Mouse (Mus musculus): ENCODE measurements around the gene Cfap45. TPM values are rescaled to one million over a fixed set of nuclear protein-coding genes. Genes with fewer than 3 reads are reported as not detected.
A peak's percentile ranks its signal among the peaks of the same experiment; 100 is the strongest.

Cfap45 gene
- polyA plus RNA-seq, 1 experiment from 2014 or later: 2.6 TPM

DNA sequence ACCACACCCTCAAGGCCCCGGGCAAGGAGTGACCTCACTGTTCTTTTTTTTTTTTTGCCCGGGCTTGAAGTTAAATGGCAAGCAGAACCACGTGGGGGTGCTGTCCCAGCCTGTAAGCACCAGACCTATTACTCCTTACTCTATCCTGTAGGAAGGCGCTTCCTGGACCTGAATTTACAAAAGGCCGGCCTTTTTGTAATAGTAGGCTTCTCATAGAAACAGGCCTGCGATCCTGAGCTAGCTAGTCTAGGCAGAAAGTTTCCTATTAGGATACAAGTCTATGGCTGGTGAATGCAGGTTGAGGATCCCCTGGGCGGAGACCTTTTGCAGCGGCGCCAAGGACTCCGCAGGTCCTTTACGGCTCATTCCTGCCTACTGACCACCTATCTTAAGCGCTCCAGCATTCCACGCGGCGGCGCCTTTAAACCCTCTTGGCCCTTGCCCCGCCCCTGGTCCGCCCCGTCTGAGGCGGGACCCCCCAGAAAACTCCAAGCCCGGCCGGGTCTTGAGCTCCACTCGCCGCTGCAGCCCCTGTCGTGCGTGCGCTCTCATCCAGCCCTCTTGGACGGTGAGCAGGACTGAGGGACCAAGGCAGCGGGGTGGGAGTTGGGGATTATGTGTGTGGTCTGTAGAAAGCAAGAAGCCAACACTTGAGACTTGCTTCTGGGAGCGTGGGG is 20.7 kb upstream of the Cfap45 start, which contains the start of gene Tagln2:
TSS of gene Tagln2 (plus strand) at position 283 of the 677 bp plus-strand sequence.
- 1% methylated on average over 30 of the region's 30 CpGs for WGBS
- Histone ChIP-seq H3K4me1 (peaks cover 53% of the 10 kb centered on the region), H3K27ac (no peak within 1 kb of the TSS)

DNA sequence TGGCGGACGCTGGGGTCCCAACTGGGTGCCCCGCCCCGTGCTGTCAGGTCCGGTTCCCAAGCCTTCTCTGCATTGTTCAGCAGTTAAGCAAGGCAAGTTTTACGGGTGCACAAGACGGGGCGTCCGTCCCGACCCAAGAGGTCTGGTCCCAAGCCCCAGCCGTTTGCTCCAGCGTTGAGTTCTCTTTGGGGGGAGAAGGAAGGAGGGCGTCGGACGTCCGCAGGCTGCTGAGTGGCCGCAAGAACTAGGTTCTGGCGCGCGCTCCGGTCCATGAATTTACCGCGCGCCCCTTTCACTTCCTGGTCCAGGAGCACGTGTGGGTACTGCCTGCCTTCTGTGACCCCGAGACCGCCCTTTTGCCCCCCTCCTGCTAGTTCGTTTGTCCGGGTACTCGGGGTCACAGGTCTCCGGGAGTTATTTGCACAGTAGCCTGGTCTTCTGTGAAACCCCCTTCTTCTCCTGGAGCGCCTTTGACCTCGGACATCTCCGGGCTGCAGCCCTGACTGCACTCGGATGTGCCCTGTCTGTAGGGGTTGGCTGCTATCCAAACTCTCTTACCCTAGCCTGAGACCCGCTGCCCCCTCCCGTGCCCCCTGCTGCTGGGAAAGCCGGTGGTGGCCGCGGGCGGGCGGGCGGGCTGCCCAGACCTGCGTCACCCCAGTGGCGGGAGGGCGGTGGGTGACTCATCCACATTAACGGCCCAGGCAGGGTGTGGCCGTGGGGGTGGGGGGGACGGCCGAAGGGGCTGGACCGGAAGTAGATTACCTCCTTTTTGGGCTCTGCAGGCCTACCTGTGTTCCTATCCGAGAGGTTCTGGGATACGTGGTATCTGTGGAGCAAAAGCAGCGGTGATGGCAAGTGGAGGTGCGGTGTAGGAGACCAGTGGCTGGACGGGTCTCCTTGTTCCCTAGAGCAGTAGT is 19.9 kb upstream of the Cfap45 start:
- no peak; the same call in 1 of the 2 replicates for ATAC-seq (ENCODE audit: low FRiP score)
- Histone ChIP-seq H3K4me1 (peaks cover 53% of the 10 kb centered on the region), H3K27ac (no peak overlapping the region), H3K36me3 (replicated peaks) (peaks cover 35% of the 10 kb centered on the region), H3K9me3 (no peaks in the 10 kb centered on the region), H3K9ac (peak overlapping the region; percentile 42), H3K4me3 (replicated peaks) (peak overlapping the region; percentile 41), H3K27me3 (peaks cover 63% of the 10 kb centered on the region), H3K4me2 (peak overlapping the region; percentile 57)
- WGBS: 2% methylated on average over 56 of the region's 56 CpGs

More for the DNA sequence above, 20.7 kb upstream of the Cfap45 start, which contains the start of gene Tagln2:
- H3K9me3 ChIP-seq: no peaks in the 10 kb centered on the region
- H3K4me2 ChIP-seq: peak within 1 kb of the TSS; percentile 57
- peak within 1 kb of the TSS; percentile 41 for H3K4me3 ChIP-seq (replicated peaks)
- H3K27me3 ChIP-seq: peaks cover 63% of the 10 kb centered on the region
- H3K9ac ChIP-seq: peak within 1 kb of the TSS; percentile 42
- H3K36me3 ChIP-seq (replicated peaks): peaks cover 43% of the 10 kb centered on the region
- peak; percentile 50 for ATAC-seq (ENCODE audit: low FRiP score)

DNA sequence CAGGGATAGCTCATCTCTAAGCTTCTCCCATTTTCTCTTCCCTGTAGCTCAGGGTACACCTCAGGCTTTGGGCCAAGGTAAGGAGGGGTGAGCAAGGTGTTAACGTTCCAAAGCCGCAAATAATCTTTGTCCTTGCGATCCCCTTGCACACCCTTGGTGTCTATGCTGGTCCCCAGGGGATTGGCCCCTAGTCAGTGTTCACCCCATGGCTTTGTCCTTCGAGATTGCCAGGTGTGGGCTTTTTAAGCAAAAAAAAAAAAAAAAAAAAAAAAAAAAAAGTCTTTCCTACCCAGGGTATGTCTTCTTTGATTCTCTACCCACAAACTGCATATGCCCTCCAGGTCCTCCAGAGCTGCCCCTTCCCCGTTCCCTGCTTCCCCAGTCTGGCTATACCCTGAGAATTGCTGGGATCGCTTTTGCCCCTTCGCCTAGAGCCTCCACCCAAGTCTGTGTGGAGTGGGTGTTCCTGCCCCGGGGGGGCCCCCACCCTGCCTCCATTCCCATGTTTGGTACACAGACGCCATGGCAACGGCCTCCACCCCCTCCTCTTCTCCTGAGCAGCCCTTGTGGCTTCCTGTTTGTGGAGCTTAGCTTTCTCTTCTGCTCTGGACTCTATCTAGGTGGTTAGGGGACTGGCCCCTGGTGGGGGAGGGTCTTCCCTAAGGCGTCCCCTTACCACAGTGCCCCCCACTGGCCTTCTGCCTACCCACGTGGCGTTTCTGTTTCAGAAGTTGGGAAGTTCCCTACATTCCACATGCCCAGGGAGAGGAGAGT is 19.0 kb upstream of the Cfap45 start:
- Histone ChIP-seq H3K9ac (peak overlapping the region; percentile 42; the same call in 1 of the 2 replicates), H3K27me3 (peaks cover 63% of the 10 kb centered on the region), H3K9me3 (no peaks in the 10 kb centered on the region), H3K36me3 (replicated peaks) (peaks cover 26% of the 10 kb centered on the region), H3K4me3 (replicated peaks) (peak overlapping the region; percentile 41; the same call in 1 of the 2 replicates), H3K27ac (no peak overlapping the region), H3K4me1 (peaks cover 53% of the 10 kb centered on the region), H3K4me2 (peak overlapping the region; percentile 57)
- 42% methylated on average over 13 of the region's 13 CpGs for WGBS
- no peak for ATAC-seq (ENCODE audit: low FRiP score)

DNA sequence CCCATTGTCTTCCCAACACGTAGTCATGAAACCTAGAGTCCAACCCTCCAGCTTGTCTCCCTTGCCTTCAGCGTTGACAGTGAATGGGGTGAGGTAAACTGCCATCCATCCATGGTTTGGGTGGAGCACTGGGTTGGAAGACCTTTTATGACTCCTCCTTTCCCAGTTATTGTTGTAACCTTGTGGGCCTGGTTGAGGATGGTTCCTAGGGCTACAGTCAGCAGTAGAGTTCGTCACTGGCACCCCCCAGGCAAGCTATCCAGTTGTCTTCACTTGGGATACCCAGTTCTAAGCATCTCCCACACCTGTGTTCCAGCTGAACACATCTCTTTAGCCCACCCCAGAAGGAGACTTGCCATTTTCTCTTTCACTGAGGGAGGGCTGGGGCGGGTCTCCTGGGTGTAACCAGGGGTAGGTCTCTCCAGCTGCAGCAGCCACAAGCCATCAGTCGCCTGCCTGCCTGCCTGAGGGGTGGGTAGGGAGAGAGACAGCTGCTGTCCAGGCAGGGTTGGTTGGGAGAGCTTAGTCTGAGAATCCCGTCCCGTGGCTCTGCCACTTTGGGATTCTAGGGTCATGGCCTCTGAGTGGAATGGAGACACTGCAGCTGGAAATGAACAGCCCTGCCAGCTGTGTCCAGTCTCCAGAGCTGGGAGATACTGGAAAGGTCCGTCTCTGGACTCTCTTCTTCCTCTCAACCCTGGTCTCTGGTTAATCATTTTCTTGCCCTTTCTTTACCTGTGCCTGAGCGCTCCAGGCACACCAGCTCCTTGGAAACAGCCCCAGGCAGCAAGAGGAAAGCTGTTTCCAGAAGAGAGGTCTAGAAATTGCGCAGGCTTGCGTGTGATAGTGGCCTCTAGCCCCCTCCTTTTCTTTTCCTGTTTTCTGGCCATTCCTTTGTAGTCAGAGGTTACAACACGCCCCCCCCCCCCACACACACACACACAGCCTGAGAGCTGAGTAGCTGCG is 18.2 kb upstream of the Cfap45 start:
- Histone ChIP-seq H3K27ac (no peak overlapping the region), H3K4me2 (peak overlapping the region; percentile 19), H3K27me3 (peaks cover 58% of the 10 kb centered on the region), H3K4me3 (replicated peaks) (no peak overlapping the region), H3K9me3 (no peaks in the 10 kb centered on the region), H3K36me3 (replicated peaks) (peaks cover 17% of the 10 kb centered on the region), H3K4me1 (peaks cover 53% of the 10 kb centered on the region), H3K9ac (0 out of 2 replicates have a peak overlapping the region, but pooled peaks have one; percentile 21)
- 41% methylated on average over 12 of the region's 13 CpGs for WGBS
- no peak for ATAC-seq (ENCODE audit: low FRiP score)

DNA sequence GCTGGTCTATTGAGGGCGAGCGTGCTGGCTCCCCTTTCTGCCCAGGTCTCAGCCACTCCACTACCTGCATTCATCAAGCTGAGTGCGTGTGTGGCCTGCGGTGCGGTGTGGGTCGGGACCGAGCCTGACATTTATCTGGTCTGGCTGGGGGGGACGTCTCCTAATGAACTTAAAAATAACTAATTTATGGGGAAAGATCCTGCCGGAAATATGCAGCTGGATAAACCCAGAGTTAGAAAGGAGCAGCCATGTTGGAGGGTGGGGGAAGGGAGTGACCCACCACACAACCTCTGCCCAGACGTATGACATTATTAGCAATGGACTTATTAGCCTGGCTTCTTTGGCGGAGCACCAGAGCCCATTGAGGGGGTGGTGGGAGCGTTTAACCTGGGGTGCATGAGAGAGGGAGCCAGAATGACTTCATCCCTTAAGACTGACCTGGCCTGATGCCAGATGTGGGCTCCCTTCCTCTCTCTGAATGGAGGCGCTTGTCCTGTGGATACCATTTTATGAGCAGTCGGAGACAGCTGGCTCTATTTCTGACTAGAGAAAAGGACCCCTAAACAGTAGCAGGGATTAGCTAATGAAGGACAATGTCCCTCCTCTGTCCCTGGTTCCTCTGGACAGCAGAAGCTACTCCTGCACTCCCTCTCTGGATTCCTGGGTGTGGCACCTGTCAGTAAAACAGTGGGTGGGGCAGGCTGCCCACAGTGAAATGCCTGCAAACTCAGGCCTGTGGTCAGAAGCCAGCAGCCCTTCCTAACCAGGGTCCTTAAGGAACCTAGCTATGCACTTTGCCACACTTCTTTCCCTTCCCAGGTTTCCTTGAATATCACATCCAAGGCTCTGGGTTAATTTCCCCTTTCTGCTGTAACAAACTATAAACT is 17.2 kb upstream of the Cfap45 start:
- no peaks in the 10 kb centered on the region for H3K9me3 ChIP-seq
- peak overlapping the region; percentile 19 for H3K4me2 ChIP-seq
- H3K4me3 ChIP-seq (replicated peaks): no peak overlapping the region
- 0 out of 2 replicates have a peak overlapping the region, but pooled peaks have one; percentile 21 for H3K9ac ChIP-seq
- H3K4me1 ChIP-seq: peaks cover 53% of the 10 kb centered on the region
- 36% methylated on average over 14 of the region's 14 CpGs for WGBS
- H3K27ac ChIP-seq: peak overlapping the region; percentile 19; the same call in 1 of the 2 replicates
- peaks cover 50% of the 10 kb centered on the region for H3K27me3 ChIP-seq
- 0 out of 2 replicates have a peak, but pooled peaks have one; percentile 31 for ATAC-seq (ENCODE audit: low FRiP score)
- peaks cover 8% of the 10 kb centered on the region for H3K36me3 ChIP-seq (replicated peaks)

DNA sequence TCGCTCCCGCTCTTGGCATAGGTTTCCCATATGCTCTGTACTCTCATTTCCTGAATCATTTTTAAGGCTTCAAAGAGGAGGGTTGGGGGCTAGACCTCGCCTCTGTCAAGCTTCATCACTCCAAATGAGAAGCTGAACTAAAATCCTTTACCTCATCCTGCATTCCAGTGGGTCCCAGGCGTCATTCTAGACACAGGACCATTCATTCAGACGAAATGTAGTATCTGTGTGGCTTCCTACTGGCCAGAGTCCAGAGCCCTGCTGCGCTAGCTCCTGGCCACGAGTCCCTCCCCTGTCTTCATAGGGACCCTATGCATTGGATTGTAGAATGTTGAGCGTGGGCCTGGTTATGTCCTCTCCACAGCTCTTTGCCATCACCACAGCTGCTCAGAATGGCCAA is 15.8 kb upstream of the Cfap45 start:
- 86% methylated on average over 8 of the region's 8 CpGs for WGBS

DNA sequence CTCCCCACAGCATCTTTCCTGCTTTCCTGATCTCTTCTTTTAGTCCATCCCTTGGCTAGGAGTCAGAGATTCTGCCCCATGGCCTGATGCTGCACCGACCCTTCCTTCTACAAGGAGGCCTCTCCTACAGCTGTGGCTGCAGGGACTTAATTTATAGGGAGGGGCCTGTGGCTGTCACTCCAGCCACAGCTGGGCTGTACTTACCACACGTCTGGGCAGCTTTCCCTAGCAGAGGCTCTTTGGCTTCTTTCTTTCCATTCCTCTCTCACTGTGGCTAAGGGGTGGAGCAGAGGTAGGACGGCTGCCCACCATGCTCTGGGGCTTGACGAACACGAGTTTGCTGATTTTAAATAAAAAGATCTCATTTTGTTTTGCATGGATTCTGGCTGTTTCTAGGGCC is 13.6 kb upstream of the Cfap45 start:
- Histone ChIP-seq H3K9ac (no peak overlapping the region), H3K4me2 (no peak overlapping the region), H3K36me3 (replicated peaks) (no peaks in the 10 kb centered on the region), H3K27me3 (peaks cover 14% of the 10 kb centered on the region), H3K4me3 (replicated peaks) (no peak overlapping the region), H3K4me1 (peaks cover 32% of the 10 kb centered on the region), H3K9me3 (no peaks in the 10 kb centered on the region), H3K27ac (no peak overlapping the region)
- no peak for ATAC-seq (ENCODE audit: low FRiP score)
- 64% methylated on average over 5 of the region's 5 CpGs for WGBS

More for the DNA sequence above, 15.8 kb upstream of the Cfap45 start:
- Histone ChIP-seq H3K9me3 (no peaks in the 10 kb centered on the region), H3K9ac (no peak overlapping the region), H3K4me2 (no peak overlapping the region), H3K27ac (no peak overlapping the region), H3K36me3 (replicated peaks) (no peaks in the 10 kb centered on the region), H3K4me3 (replicated peaks) (no peak overlapping the region), H3K27me3 (peaks cover 36% of the 10 kb centered on the region), H3K4me1 (peaks cover 48% of the 10 kb centered on the region)
- no peak for ATAC-seq (ENCODE audit: low FRiP score)

DNA sequence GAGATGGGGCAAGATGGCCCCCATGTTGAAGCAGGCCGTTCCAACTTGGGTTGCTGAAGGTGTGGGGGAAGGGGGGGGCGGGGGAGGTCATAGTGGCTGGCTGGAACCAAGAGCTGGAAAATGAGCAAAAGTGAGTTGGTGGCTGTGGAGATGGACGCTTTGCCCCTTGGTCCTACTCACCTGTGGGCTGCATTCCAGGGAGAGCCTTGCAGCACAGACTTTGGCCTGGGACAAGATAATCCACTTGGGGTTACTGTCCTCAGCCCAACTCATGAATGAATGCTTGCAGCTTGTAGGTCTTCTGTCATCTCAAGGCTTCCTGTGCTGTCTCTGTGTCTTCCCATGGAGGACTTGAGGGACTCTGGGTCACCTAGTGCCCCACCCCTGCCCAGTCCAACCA is 12.9 kb upstream of the Cfap45 start:
- Histone ChIP-seq H3K4me1 (peaks cover 25% of the 10 kb centered on the region), H3K27ac (no peak overlapping the region), H3K27me3 (0 out of 2 replicates have a peak, but pooled peaks cover 8% of the 10 kb centered on the region), H3K4me3 (replicated peaks) (no peak overlapping the region), H3K9ac (no peak overlapping the region), H3K9me3 (no peaks in the 10 kb centered on the region), H3K4me2 (no peak overlapping the region), H3K36me3 (replicated peaks) (no peaks in the 10 kb centered on the region)
- 95% methylated on average over 3 of the region's 3 CpGs for WGBS
- ATAC-seq (ENCODE audit: low FRiP score): no peak

DNA sequence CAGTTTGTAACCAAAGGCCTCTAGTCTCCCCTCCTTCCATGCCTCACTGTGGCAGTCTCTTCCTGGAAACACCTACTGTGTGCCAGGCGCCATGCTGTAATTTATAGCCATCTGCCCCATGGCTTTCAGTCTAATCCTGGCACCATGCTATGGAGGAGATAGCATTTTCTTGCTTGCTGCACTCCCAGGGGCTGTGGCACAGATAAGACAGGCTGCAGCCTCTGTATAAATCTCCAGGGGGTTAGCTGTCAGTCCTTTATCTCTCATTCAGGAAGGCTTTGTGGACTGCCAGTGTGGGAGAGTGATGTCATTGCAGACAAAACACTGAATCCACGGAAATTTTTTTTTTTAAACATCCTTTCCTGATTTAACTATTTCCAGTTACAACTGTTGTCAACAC is 12.4 kb upstream of the Cfap45 start:
- no peak for ATAC-seq (ENCODE audit: low FRiP score)
- no peaks in the 10 kb centered on the region for H3K36me3 ChIP-seq (replicated peaks)
- no peak overlapping the region for H3K9ac ChIP-seq
- no peak overlapping the region for H3K4me2 ChIP-seq
- 49% methylated on average over 2 of the region's 2 CpGs for WGBS
- H3K9me3 ChIP-seq: no peaks in the 10 kb centered on the region
- no peak overlapping the region for H3K27ac ChIP-seq
- H3K4me1 ChIP-seq: peaks cover 23% of the 10 kb centered on the region
- H3K4me3 ChIP-seq (replicated peaks): no peak overlapping the region
- H3K27me3 ChIP-seq: 0 out of 2 replicates have a peak, but pooled peaks cover 5% of the 10 kb centered on the region

DNA sequence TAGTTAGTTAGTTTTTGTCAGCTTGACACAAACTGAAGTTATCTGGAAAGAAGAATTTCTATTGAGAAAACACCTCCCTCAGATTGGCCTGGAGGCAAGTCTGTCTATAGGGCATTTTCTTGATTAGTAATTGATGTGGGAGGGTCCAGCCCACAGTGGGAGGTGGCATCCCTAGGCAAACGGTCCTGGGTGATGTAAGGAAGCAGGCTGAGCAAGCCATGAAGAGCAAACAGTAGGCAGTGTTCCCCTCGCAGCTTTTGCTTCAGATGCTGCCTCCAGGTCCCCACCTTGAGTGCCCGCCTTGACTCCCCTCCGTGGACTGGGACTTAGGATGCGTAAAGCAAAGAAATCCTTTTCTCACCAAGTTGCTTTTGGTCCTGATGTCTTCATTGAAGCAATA is 11.4 kb upstream of the Cfap45 start:
- no peaks in the 10 kb centered on the region for H3K36me3 ChIP-seq (replicated peaks)
- H3K4me1 ChIP-seq: peaks cover 12% of the 10 kb centered on the region
- no peaks in the 10 kb centered on the region for H3K9me3 ChIP-seq
- H3K9ac ChIP-seq: no peak overlapping the region
- H3K27me3 ChIP-seq: no peaks in the 10 kb centered on the region
- WGBS: 76% methylated on average over 5 of the region's 5 CpGs
- no peak for ATAC-seq (ENCODE audit: low FRiP score)
- no peak overlapping the region for H3K4me2 ChIP-seq
- no peak overlapping the region for H3K27ac ChIP-seq
- H3K4me3 ChIP-seq (replicated peaks): no peak overlapping the region
